Mouse (Mus musculus) small intestine, adult 2 months (tissue): ENCODE data around the gene Creld2. TPM values are rescaled to one million over a fixed set of nuclear protein-coding genes. Genes with fewer than 3 reads are reported as not detected.
A peak's percentile ranks its signal among the peaks of the same experiment; 100 is the strongest.

Experiments used
- H3K27ac ChIP-seq: fragments of 200-500 bp; 2 replicates; pipeline ENCODE4 v1.5.1; 2012; ENCODE audit warnings: low read depth, low read length, control low read depth, inconsistent platforms; ENCODE audit not compliant: insufficient read depth
- H3K27me3 ChIP-seq: fragments of 200-500 bp; 2 replicates; pipeline ENCODE4 v1.6.1; 2012; ENCODE audit warnings: mild to moderate bottlenecking, moderate library complexity, low read length, inconsistent platforms; ENCODE audit not compliant: control insufficient read depth, insufficient read depth
- H3K36me3 ChIP-seq: fragments of 200-500 bp; 2 replicates; pipeline ENCODE4 v1.6.1; 2012; ENCODE audit warnings: mild to moderate bottlenecking, low read length, control low read depth, inconsistent platforms; ENCODE audit not compliant: control insufficient read depth, insufficient read depth
- H3K4me1 ChIP-seq: fragments of 200-500 bp; 2 replicates; pipeline ENCODE4 v1.6.1; 2012; ENCODE audit warnings: low read length, inconsistent platforms, mixed read lengths; ENCODE audit not compliant: control insufficient read depth, insufficient read depth, insufficient read length
- H3K4me3 ChIP-seq: fragments of 200-500 bp; 2 replicates; pipeline ENCODE4 v1.5.1; 2012; ENCODE audit warnings: low read depth, mild to moderate bottlenecking, control low read depth, inconsistent platforms, low read length, moderate library complexity
- CTCF ChIP-seq: fragments of 200-500 bp; IDR thresholded peaks from 2 replicates; pipeline ENCODE4 v1.5.1; 2012; ENCODE audit warnings: low read depth, mild to moderate bottlenecking, control low read depth, inconsistent platforms, low read length, moderate library complexity, mixed read lengths; ENCODE audit not compliant: insufficient replicate concordance, insufficient read length; ENCODE audit errors: extremely low read depth
- POLR2A ChIP-seq: fragments of 200-500 bp; IDR thresholded peaks from 2 replicates; pipeline ENCODE4 v1.6.1; 2012; ENCODE audit warnings: low read depth, mild to moderate bottlenecking, control low read depth, inconsistent platforms, low read length, moderate library complexity
- WGBS: fragments of 180-500 bp; shearing (Covaris S2); methylation state at CpG from one replicate; pipeline ENCODE4 v1.1.7; 2018; 5-methylcytosine and 5-hydroxymethylcytosine counted together
- polyA plus RNA-seq: library from polyadenylated mRNA; depleted of rRNA; stranded (reverse); fragments of >200 nt; gene quantifications from 2 replicates; pipeline ENCODE4 v1.2.3, GENCODE M21; 2012

The Creld2 gene
- polyA plus RNA-seq, 1 experiment = 59.1 TPM

DNA sequence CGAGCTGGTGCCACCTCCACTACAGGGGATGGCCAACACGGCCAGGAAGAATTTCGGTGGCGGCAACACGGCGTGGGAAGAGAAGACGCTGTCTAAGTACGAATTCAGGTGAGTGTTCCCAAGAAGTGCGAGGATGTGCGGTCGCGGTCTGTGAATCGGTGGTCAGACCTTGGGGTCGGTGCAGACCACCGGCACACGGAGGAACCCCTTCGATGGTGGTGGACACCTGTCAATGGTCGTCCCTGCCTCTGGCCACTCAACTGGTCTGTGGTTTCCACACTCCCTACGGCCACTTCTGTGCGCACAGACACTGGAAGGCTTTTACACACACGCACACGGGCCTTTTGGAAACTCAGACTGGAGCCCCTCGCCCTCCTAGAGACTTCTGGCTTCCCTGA lies 459 bp downstream of the Creld2 start:
- under 1% methylated on average over 23 of the region's 23 CpGs for WGBS
- Histone ChIP-seq H3K36me3 (peaks cover 35% of the 10 kb centered on the region), H3K4me3 (peak overlapping the region; percentile 82), H3K27ac (no peak overlapping the region), H3K4me1 (peaks cover 25% of the 10 kb centered on the region; the same call in 1 of the 2 replicates), H3K27me3 (no peaks in the 10 kb centered on the region)
- TF ChIP-seq POLR2A (no peak), CTCF (no peak)

DNA sequence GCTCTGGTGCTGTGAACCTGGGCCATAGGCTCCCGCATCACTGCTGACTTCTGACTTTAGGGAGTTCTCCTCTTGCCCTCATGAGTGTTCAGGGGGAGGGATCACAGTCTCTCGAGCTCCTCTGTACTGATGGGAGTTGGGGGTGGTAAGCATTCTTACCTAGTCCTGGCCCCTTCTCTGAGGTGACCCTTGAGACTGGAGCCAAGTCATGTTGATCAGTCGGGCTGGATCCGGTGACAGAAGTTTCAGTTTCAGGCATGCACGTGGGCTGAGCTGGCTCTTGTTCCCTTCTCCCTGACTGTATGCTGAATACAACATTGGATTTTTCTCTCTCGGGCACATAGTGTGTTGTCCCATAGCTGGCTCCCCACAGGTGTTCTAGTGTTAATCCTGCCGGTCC lies 2.0 kb downstream of the Creld2 start:
- Histone ChIP-seq H3K4me3 (peak overlapping the region; percentile 5; the same call in 1 of the 2 replicates), H3K27me3 (no peaks in the 10 kb centered on the region), H3K27ac (no peak overlapping the region), H3K4me1 (peaks cover 17% of the 10 kb centered on the region; the same call in 1 of the 2 replicates), H3K36me3 (peaks cover 41% of the 10 kb centered on the region)
- no peak for TF ChIP-seq POLR2A
- no peak for TF ChIP-seq CTCF
- WGBS = 53% methylated on average over 7 of the region's 7 CpGs

DNA sequence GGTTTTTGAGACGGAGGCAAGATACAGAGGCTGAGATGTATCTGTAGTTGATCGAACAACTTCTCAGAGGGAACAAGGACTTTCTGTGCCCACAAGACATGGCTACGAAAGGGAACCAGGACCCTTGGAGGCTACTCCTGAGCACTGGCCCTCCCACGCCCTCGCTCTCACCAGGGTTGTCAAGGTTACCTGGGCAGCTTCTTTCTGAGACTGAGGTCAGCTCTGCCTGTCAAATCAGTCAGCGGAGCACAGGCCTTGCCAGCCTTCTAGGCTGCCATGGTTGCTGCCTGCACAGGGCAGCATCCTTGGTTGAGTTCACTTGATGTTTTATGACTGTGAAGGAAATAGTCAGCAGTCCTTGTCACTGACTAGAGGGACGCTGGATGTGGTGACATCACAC lies 3.1 kb downstream of the Creld2 start:
- Histone ChIP-seq H3K27me3 (no peaks in the 10 kb centered on the region), H3K4me1 (peaks cover 17% of the 10 kb centered on the region; the same call in 1 of the 2 replicates), H3K27ac (no peak overlapping the region), H3K36me3 (peaks cover 44% of the 10 kb centered on the region), H3K4me3 (no peak overlapping the region)
- 87% methylated on average over 7 of the region's 7 CpGs for WGBS
- no peak for TF ChIP-seq POLR2A

DNA sequence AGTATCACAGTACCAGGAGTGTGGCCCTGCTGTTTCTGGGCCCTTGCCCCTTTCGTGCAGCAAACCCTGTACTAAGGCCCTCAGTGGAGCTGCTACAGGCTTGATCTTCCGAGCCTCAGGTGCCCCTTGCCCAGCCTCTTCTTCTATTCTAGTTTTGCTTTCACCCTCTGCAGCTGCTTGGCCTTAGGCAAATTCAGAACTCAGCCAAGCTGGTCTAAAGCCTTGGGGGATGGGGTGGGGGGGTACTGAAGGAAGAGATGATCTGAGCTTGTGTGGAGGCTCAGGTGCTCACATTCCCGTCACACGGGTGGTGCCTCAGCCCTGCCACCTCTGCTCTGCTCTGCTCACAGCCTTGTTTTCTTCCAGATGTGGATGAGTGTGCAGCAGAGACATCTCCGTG lies 3.9 kb downstream of the Creld2 start:
- 92% methylated on average over 5 of the region's 5 CpGs for WGBS
- H3K4me1 ChIP-seq = peaks cover 17% of the 10 kb centered on the region; the same call in 1 of the 2 replicates
- no peak overlapping the region for H3K4me3 ChIP-seq
- H3K27ac ChIP-seq = no peak overlapping the region
- H3K36me3 ChIP-seq = peaks cover 44% of the 10 kb centered on the region
- no peak for TF ChIP-seq POLR2A
- no peak for TF ChIP-seq CTCF
- no peaks in the 10 kb centered on the region for H3K27me3 ChIP-seq

DNA sequence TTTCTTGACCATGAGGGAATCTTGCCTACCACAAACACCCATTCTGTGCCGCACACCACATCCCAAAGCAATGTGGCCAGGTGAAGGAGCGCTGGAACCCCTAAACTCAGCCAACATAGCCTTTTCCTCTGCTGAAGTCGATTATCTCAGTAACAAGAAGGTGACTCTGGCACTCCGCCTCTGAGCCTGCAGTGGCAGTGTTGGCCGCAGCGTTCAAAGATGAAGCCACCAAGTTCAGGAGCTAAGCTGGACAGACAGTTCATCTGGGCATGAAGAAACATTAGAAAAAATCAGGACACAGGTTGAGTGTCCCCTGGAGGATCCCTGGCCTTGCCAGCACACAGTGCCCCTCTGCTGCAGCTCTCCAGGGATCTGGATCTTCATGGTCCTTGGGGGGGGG lies 8.0 kb downstream of the Creld2 start:
- no peak overlapping the region for H3K4me3 ChIP-seq
- peaks cover 37% of the 10 kb centered on the region for H3K36me3 ChIP-seq
- TF ChIP-seq POLR2A (no peak), CTCF (0 out of 2 replicates have a peak, but pooled peaks have one; percentile 6)
- H3K4me1 ChIP-seq = peaks cover 11% of the 10 kb centered on the region; the same call in 1 of the 2 replicates
- 89% methylated on average over 6 of the region's 6 CpGs for WGBS
- H3K27me3 ChIP-seq = no peaks in the 10 kb centered on the region
- H3K27ac ChIP-seq = no peak overlapping the region

DNA sequence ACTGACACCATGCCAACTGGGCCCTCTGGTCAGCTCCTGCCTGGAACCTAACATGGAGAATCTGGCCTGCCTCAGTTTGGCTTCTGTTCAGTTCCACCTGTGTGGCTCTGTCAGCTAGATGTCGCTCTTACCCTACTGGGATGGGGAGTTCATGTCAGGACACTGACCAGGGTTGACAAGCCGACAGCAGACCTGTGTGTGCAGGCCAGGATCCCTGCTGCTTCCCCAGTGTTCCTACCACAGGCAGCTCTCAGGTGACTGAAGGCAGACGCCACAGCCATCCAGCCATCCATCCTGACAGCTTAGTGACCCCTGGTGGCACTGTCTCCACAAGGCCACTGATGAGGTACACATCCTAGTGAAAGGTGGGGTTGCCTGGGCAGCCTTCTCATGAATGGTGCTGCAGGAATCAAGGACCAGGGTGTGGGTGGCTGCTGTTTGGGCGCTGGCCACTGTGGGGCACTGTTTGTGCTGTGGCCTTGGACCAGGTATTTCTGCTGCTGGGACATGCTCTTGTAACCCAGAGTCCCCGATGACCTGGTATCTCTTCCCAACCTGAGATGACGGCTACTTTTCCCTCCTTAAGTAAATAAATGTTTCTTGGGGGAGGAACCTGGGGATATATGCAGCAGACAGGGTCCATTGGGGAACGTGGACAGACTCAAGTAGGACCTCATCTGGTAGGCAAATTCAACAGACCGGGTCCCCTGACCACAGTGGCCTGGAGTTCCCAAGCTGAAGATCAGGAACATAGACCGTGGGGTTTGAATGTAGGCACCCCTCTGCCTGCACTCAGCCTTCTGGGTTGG lies 8.7 kb downstream of the Creld2 start:
- H3K36me3 ChIP-seq = peaks cover 30% of the 10 kb centered on the region
- H3K27me3 ChIP-seq = no peaks in the 10 kb centered on the region
- TF ChIP-seq CTCF (no peak), POLR2A (no peak)
- H3K27ac ChIP-seq = no peak overlapping the region
- WGBS = 17% methylated on average over 9 of the region's 9 CpGs
- peaks cover 14% of the 10 kb centered on the region; the same call in 1 of the 2 replicates for H3K4me1 ChIP-seq
- H3K4me3 ChIP-seq = no peak overlapping the region

DNA sequence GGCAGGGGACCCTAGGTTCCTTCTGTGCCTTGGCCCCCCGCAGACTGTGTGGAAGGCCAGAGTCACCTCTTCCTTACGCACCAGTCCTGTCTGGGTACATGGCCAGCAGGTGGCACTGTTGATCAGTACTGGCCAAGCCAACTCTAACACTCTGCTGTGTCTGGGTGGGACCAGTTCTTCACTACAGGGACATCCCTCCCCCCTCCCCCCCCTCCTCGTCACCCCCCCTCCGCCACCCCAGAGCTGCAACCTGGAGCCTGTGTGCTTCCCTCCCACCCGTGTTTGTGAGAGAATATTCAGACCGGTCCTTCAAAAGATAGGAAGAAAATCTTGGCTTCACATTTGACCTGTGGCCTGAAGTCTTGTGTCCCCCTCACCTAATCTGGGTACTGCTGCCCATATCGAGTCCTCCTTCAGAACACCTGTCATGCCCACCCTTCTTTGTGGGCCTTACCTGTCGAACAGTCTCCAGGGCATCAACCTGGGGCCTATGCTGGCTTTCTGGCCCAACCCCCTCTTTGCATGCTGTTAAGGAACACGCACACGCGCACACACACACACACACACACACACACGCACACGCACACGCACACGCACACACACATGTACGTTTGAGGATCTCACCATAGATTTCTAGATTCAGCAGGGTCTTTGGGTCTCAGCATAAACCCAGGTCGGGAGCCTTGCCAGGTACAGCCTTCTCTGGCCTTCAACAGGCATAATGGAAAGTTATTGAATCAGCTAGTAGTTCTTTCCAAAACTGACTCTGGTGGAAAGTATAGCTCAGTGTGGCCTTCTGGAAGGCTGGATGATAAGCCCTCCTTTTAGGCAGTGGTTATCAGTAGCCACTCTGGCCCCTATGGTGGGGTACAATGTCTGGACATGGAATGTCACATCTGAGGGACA lies 9.6 kb downstream of the Creld2 start:
- no peak overlapping the region for H3K27ac ChIP-seq
- peaks cover 14% of the 10 kb centered on the region; the same call in 1 of the 2 replicates for H3K4me1 ChIP-seq
- WGBS = 55% methylated on average over 17 of the region's 17 CpGs
- H3K36me3 ChIP-seq = peaks cover 22% of the 10 kb centered on the region
- no peak overlapping the region for H3K4me3 ChIP-seq
- TF ChIP-seq CTCF (peak; percentile 82; the same call in 1 of the 2 replicates), POLR2A (no peak)
- H3K27me3 ChIP-seq = no peaks in the 10 kb centered on the region
